Mouse (Mus musculus) hindbrain, embryonic 10.5 days (tissue): ENCODE data around the gene Ptgr2. TPM values are rescaled to one million over a fixed set of nuclear protein-coding genes. Genes with fewer than 3 reads are reported as not detected.
A peak's percentile ranks its signal among the peaks of the same experiment; 100 is the strongest.

Experiments used
- DNase-seq: peaks from one replicate; pipeline ENCODE4 v3.0.0-alpha.2; 2017; ENCODE audit warnings: low spot score
- H3K27ac ChIP-seq: fragments of 300-500 bp; sonication (generic); 2 replicates; pipeline ENCODE4 v1.5.1; 2016; ENCODE audit warnings: mild to moderate bottlenecking, moderate library complexity
- H3K27me3 ChIP-seq: fragments of 300-500 bp; sonication (generic); 2 replicates; pipeline ENCODE4 v1.6.1; 2016; ENCODE audit warnings: mild to moderate bottlenecking; ENCODE audit not compliant: poor library complexity, insufficient read depth, severe bottlenecking
- H3K36me3 ChIP-seq: fragments of 300-500 bp; sonication (generic); 2 replicates; pipeline ENCODE4 v1.6.1; 2016; ENCODE audit warnings: mild to moderate bottlenecking, moderate library complexity
- H3K4me1 ChIP-seq: fragments of 300-500 bp; sonication (generic); replicated peaks from 2 replicates; pipeline ENCODE4 v1.6.1; 2016; ENCODE audit warnings: mild to moderate bottlenecking
- H3K4me3 ChIP-seq: fragments of 300-500 bp; sonication (generic); 2 replicates; pipeline ENCODE4 v1.5.1; 2016; ENCODE audit warnings: mild to moderate bottlenecking, moderate library complexity
- H3K9me3 ChIP-seq: fragments of 300-500 bp; sonication (generic); 2 replicates; pipeline ENCODE4 v1.6.1; 2016; ENCODE audit warnings: mild to moderate bottlenecking, moderate library complexity
- WGBS: fragments of 180-500 bp; shearing (Covaris S2); methylation state at CpG from one replicate; pipeline ENCODE4 v1.1.7; 2016; 5-methylcytosine and 5-hydroxymethylcytosine counted together
- polyA plus RNA-seq: library from polyadenylated mRNA; unstranded; fragments of >200 nt; fragmentation: Nextera tagmentation; extraction: Ambion mirVana; gene quantifications from 2 replicates; pipeline ENCODE4 v1.2.1, GENCODE M21; 2016

The Ptgr2 gene
- polyA plus RNA-seq, 1 experiment from 2014 or later: 16.4 TPM

DNA sequence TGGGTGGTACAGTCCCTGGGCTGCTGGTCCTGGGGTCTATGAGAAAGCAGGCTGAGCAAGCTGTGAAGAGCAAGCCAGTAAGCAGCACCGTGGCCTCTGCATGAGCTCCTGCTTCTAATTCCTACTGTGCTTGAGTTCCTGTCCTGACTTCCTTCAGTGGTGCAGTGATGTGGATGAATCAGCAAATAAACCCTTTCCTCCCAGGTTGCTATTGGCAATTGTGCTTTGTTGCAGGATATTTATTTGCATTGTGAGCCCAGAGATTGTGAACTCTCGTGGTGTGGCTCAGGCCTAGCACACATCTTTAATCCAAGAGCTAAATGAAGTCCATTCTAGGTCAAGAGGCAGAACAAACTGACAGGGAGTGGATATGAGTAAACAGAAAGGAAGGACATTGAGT lies 8.7 kb upstream of the Ptgr2 start:
- Histone ChIP-seq H3K27me3 (no peaks in the 10 kb centered on the region), H3K36me3 (no peaks in the 10 kb centered on the region), H3K9me3 (no peaks in the 10 kb centered on the region), H3K27ac (no peak overlapping the region), H3K4me3 (no peak overlapping the region), H3K4me1 (peaks cover 5% of the 10 kb centered on the region; the same call in 1 of the 2 replicates)
- WGBS: 83% methylated on average over 2 of the region's 2 CpGs
- no peak for DNase-seq

DNA sequence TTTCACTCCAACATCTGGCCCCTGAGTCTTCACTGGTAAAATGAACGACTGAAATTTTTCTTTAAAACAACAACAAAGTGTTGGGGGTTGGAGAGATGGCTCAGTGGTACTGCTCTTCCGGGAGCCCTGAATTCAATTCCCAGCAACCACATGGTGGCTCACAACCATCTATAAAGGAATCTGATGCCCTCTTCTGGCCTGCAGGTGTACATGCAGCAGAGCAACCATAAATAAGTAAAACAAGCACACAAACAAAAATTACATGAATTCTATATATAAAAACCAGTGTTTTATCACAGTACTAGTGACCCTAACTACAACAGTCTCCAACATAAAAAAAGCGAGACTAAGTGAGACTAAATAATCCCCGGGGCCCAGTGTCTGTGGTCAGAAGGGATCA lies 8.2 kb upstream of the Ptgr2 start:
- WGBS: 81% methylated on average over 4 of the region's 4 CpGs
- no peak overlapping the region for H3K4me3 ChIP-seq
- H3K27ac ChIP-seq: no peak overlapping the region
- no peaks in the 10 kb centered on the region for H3K36me3 ChIP-seq
- H3K9me3 ChIP-seq: no peaks in the 10 kb centered on the region
- H3K27me3 ChIP-seq: no peaks in the 10 kb centered on the region
- H3K4me1 ChIP-seq: peaks cover 5% of the 10 kb centered on the region; the same call in 1 of the 2 replicates
- DNase-seq: no peak

DNA sequence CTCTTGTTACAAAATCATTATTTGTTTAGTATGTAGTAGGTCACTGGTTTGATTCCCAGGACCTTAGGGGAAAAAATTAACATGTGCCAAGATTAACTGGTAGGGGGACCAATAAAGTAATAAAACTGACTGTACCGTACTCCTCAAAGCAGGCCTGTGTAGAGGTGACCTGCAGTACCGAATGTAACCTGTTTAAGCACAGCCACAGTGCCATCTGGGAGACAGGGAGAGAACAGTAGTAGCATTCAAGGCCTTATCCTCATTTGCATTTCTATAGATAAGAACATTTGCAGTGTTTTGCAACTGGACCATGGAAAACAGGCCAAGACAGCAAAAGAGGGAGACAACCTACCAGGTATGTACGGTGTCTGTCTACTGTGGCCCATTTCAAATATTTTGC lies 7.2 kb upstream of the Ptgr2 start:
- 73% methylated on average over 3 of the region's 3 CpGs for WGBS
- Histone ChIP-seq H3K9me3 (peaks cover 2% of the 10 kb centered on the region; the same call in 1 of the 2 replicates), H3K27me3 (no peaks in the 10 kb centered on the region), H3K4me1 (peaks cover 5% of the 10 kb centered on the region; the same call in 1 of the 2 replicates), H3K36me3 (no peaks in the 10 kb centered on the region), H3K4me3 (no peak overlapping the region), H3K27ac (no peak overlapping the region)
- DNase-seq: no peak

DNA sequence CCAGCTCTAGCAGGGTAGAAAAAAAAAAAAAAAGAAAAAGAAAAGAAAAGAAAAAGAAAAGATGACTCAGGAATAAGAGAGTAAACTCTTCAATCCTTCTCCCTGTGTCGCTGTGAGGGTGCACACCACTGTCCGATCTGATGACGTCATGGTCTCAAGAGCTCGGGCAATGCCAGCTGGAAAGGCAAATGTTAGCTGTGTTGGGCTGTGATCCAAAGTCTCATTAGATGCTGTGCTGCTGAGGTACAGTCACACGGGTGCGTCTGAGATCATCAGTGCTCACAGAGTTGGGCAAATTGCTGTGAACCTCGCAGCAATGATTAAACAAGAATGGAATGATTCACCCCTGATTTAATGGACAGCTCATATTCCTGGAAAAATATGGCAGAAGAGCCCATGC lies 6.1 kb upstream of the Ptgr2 start:
- peaks cover 2% of the 10 kb centered on the region; the same call in 1 of the 2 replicates for H3K9me3 ChIP-seq
- H3K36me3 ChIP-seq: no peaks in the 10 kb centered on the region
- H3K4me1 ChIP-seq: peaks cover 5% of the 10 kb centered on the region; the same call in 1 of the 2 replicates
- 87% methylated on average over 7 of the region's 7 CpGs for WGBS
- no peak overlapping the region for H3K4me3 ChIP-seq
- no peaks in the 10 kb centered on the region for H3K27me3 ChIP-seq
- no peak for DNase-seq
- no peak overlapping the region for H3K27ac ChIP-seq

DNA sequence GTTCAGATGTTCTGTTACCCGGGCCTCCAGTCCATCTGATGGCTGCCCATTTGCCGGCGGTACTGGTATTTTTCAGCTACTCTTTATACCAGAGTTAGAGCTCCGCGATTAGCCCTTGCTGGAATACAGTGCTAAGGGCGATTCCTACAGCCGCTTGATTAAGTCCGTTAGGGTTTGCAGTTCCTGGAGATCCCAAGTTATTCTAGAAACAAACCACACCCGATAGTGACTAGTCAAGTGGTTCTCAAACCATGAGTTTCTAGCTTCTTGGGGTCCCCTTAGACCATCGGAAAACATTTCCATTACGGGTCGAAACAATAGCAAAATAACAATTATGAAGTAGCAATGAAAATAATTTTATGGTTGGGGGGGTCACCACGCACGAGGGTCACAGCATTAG lies 641 bp upstream of the Ptgr2 start:
- H3K27me3 ChIP-seq: no peaks in the 10 kb centered on the region
- peaks cover 13% of the 10 kb centered on the region for H3K4me1 ChIP-seq
- H3K36me3 ChIP-seq: no peaks in the 10 kb centered on the region
- 79% methylated on average over 14 of the region's 14 CpGs for WGBS
- H3K4me3 ChIP-seq: peak overlapping the region; percentile 62
- peak overlapping the region; percentile 85 for H3K27ac ChIP-seq
- H3K9me3 ChIP-seq: peaks cover 2% of the 10 kb centered on the region; the same call in 1 of the 2 replicates
- no peak for DNase-seq

DNA sequence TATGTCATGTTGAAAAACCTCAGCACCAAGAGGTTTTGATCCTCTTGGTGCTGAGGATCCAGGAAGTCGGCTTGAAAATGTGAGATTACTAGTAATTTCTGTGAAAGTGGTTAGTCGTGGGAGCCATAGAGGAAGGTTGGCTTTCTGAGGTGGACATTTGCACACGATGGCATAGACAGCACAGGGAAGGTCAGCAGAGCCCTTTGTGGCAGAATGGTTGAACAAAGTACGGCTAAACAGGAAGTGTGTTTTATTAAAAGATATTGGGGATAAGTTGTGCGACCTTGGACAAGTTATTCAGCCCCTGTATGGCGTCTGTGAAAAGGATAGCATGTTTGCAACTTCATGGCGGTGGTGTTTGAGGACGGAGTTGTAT lies 549 bp downstream of the Ptgr2 start:
- H3K27me3 ChIP-seq: no peaks in the 10 kb centered on the region
- H3K9me3 ChIP-seq: peaks cover 2% of the 10 kb centered on the region; the same call in 1 of the 2 replicates
- no peak for DNase-seq
- H3K27ac ChIP-seq: peak overlapping the region; percentile 85
- peaks cover 13% of the 10 kb centered on the region for H3K4me1 ChIP-seq
- no peaks in the 10 kb centered on the region for H3K36me3 ChIP-seq
- WGBS: 37% methylated on average over 8 of the region's 8 CpGs
- peak overlapping the region; percentile 62 for H3K4me3 ChIP-seq

DNA sequence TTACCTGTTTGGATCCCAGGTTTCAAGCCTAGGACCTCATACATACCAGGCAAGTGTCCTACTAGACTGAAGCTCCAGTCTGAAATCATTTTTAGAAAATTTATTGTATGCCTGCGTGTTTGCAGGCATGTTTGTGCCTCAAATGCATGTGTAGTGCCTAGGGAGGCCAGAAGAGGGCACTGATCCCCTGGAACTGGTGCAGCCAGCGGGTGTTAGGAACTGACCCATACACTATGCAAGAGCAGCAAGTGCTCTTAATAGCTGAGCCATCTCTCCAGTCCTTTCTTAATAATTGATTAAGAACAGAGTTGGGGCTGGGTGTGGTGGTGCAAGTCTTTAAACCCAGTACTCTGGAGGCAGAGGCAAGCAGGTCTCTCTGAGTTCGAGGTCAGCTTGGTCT lies 3.4 kb downstream of the Ptgr2 start:
- peaks cover 9% of the 10 kb centered on the region for H3K36me3 ChIP-seq
- peak; percentile 39 for DNase-seq
- H3K4me3 ChIP-seq: no peak overlapping the region
- H3K27ac ChIP-seq: no peak overlapping the region
- H3K27me3 ChIP-seq: no peaks in the 10 kb centered on the region
- no peaks in the 10 kb centered on the region for H3K9me3 ChIP-seq
- peaks cover 13% of the 10 kb centered on the region for H3K4me1 ChIP-seq
- 61% methylated on average over 3 of the region's 3 CpGs for WGBS

- Histone ChIP-seq H3K27me3 (no peaks in the 10 kb centered on the region), H3K36me3 (peaks cover 72% of the 10 kb centered on the region), H3K9me3 (no peaks in the 10 kb centered on the region), H3K27ac (no peak overlapping the region), H3K4me1 (no peaks in the 10 kb centered on the region), H3K4me3 (no peak overlapping the region)
- WGBS: 98% methylated on average over 6 of the region's 6 CpGs
- DNase-seq: no peak
These were observed 12.8 kb downstream of the Ptgr2 start for GRCm38 (mm10) chr12:84297851-84298250.

DNA sequence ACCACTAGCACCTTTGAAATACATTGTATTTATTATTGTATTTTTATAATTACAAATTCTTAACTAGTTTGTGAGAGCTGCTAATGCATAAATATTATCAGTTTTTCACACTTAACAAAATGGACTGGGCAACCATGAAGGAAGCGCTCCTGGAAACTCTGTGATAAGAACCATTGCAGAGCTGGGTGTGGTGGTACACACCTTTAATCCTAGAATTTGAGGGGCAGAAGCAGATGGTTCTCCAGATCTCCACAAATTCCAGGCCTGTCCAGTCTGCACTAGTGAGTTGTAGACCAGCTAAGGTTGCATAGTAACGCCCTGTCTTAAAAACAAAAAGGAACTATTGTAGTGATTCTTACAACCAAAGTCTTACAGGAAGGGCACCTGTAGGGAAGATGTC lies 14.2 kb downstream of the Ptgr2 start:
- Histone ChIP-seq H3K4me3 (no peak overlapping the region), H3K27ac (no peak overlapping the region), H3K27me3 (no peaks in the 10 kb centered on the region), H3K36me3 (peaks cover 72% of the 10 kb centered on the region), H3K9me3 (no peaks in the 10 kb centered on the region), H3K4me1 (no peaks in the 10 kb centered on the region)
- 95% methylated on average over 2 of the region's 2 CpGs for WGBS
- no peak for DNase-seq

- H3K36me3 ChIP-seq: peaks cover 60% of the 10 kb centered on the region
These were observed 19.1 kb downstream of the Ptgr2 start for GRCm38 (mm10) chr12:84304101-84304500.

GRCm38 (mm10) chr12:84304554-84304953 lies 19.5 kb downstream of the Ptgr2 start:
- Histone ChIP-seq H3K27me3 (no peaks in the 10 kb centered on the region), H3K27ac (no peak overlapping the region), H3K4me3 (no peak overlapping the region), H3K36me3 (peaks cover 56% of the 10 kb centered on the region), H3K9me3 (no peaks in the 10 kb centered on the region), H3K4me1 (no peaks in the 10 kb centered on the region)
- 71% methylated on average over 1 of the region's 1 CpGs for WGBS
- no peak for DNase-seq

More at GRCm38 (mm10) chr12:84304101-84304500, 19.1 kb downstream of the Ptgr2 start:
- WGBS: 92% methylated on average over 5 of the region's 5 CpGs
- Histone ChIP-seq H3K9me3 (no peaks in the 10 kb centered on the region), H3K27ac (no peak overlapping the region), H3K4me3 (no peak overlapping the region), H3K27me3 (no peaks in the 10 kb centered on the region), H3K4me1 (no peaks in the 10 kb centered on the region)
- no peak for DNase-seq

- Histone ChIP-seq H3K27me3 (no peaks in the 10 kb centered on the region), H3K36me3 (peaks cover 11% of the 10 kb centered on the region), H3K4me1 (peaks cover 8% of the 10 kb centered on the region), H3K27ac (no peak overlapping the region), H3K4me3 (no peak overlapping the region), H3K9me3 (no peaks in the 10 kb centered on the region)
- 79% methylated on average over 5 of the region's 5 CpGs for WGBS
- no peak for DNase-seq
These were observed 26.3 kb downstream of the Ptgr2 start for GRCm38 (mm10) chr12:84311306-84311705.

DNA sequence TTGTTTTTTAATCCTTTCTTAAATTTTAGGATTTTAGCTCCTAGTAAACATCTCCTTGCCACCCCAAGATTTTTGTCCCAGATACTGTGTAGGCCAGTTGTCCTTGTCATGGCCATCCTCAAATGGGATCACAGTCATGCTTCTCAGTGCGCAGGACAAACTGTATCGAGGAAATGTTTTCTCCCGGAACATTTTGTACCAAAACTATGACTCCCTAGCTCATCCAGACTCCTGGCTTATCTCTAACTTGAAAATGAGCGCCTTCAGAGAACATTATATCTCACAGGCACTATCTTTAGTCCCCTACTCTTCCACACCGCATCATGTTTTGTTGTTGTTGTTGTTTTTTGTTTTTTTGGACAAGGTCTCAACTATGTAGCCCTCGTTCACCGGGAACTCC lies 31.0 kb downstream of the Ptgr2 start:
- Histone ChIP-seq H3K4me1 (peaks cover 29% of the 10 kb centered on the region), H3K9me3 (no peaks in the 10 kb centered on the region), H3K27ac (peak overlapping the region; percentile 97), H3K27me3 (no peaks in the 10 kb centered on the region), H3K4me3 (peak overlapping the region; percentile 100), H3K36me3 (peaks cover 3% of the 10 kb centered on the region; the same call in 1 of the 2 replicates)
- no peak for DNase-seq
- 55% methylated on average over 7 of the region's 7 CpGs for WGBS
